Mouse (Mus musculus) layer of hippocampus, postnatal 36 days (tissue): ENCODE data around the gene Phactr1. TPM values are rescaled to one million over a fixed set of nuclear protein-coding genes. Genes with fewer than 3 reads are reported as not detected.
A peak's percentile ranks its signal among the peaks of the same experiment; 100 is the strongest.

Experiments
- DNase-seq, 2 experiments: peaks; one replicate each; pipeline ENCODE4 v3.0.0; 2022
- total RNA-seq, 2 experiments: library from RNA; stranded (reverse); gene quantifications; 2 replicates each; pipeline ENCODE4 v1.2.3; 2021

Gene Phactr1
- total RNA-seq, 2 experiments from 2014 or later, result 294 to 305 TPM

- DNase-seq, result no peak
Measured at GRCm38 (mm10) chr13:43032451-43032850, 352.0 kb downstream of the Phactr1 start.

GRCm38 (mm10) chr13:43036510-43036909, 356.1 kb downstream of the Phactr1 start:
- no peak for DNase-seq

GRCm38 (mm10) chr13:43042766-43043165, 362.3 kb downstream of the Phactr1 start:
- DNase-seq, result no peak

DNA sequence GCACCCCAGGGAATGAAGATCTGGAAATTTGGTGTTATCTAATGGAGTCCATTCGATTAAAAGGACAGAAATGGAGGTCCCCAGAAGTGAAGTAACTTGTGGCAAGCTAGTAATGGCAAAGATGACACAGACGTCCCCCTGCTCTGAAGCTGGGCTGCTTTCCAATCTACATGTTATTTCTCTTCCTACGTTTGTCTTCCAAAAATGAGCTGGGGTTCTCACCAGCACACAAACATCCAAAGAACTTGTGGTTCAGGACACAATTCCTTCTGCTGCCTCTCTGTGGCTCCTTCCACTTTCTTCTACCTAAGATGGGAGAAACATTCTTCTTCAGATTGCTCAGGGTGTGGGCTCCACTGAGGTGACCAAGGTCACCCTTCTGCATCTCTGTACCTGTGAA, 368.1 kb downstream of the Phactr1 start:
- no peak for DNase-seq

- DNase-seq, result no peak
Measured at GRCm38 (mm10) chr13:43053201-43053600, 372.8 kb downstream of the Phactr1 start.

DNA sequence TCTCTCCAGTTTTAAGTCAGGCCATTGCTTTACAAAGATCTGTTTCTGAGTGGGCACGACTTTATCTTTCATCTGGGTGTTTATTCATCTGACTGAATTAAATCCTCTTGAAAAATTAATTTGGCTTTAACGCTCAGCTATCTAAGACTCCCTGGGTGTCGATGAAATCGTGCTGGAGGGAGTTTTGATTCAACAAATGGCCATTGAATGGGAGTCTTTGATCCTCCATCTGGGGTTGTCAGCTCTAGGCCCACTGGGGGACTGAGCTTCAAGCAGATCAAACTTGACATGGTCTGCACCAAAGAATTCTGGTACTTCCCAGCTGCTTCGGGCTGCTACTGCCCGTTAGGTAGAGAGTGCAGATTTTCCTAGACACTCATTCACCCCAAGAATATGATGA, 374.7 kb downstream of the Phactr1 start:
- DNase-seq, result no peak

DNA sequence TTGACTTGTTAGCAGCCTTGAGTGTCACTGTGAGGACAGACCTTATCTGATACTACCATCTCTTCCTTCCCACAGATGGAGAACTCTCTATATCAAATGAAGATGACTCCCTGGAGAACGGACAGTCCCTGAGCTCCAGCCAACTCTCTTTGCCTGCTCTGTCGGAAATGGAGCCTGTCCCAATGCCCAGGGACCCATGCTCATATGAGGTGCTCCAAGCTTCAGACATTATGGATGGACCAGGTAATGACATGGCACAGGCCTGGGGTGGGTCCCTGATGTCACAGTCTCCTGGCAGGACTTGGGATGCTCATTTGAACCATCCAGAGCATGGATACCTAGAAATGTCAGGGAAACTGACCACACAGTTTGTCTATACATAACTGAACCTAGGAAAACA, 376.7 kb downstream of the Phactr1 start:
- no peak for DNase-seq

- no peak for DNase-seq
Measured at GRCm38 (mm10) chr13:43063355-43063754, 382.9 kb downstream of the Phactr1 start.

DNA sequence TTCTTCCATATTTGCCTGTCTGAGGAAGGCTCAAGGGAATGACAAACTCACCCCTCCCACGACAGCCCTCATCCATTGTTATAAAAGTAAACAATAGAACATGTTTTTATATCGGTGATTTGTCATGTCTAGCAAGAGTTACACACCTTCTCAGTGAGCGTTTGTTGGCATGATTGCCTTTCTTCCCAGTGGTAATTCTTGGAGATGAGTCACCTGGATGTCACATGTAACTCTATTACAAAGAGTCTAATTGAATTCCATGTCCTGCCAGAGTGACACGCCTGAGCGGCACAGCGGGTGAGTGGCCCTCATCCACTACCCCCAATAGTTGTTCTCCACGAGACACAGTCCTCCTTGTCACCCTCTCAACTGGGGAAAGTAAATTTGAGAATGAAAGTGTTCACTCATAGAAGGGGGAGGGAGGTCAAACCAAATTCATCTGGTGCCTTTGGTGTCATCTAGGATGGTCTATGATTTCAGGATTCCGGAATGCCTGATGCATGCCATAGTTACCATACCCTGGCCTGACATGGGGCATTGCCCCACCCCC, 388.4 kb downstream of the Phactr1 start:
- DNase-seq, result no peak

- no peak for DNase-seq
Measured at GRCm38 (mm10) chr13:43070496-43070895, 390.1 kb downstream of the Phactr1 start.

- DNase-seq, result no peak
Measured at GRCm38 (mm10) chr13:43070971-43071370, 390.5 kb downstream of the Phactr1 start.

- no peak for DNase-seq
Measured at GRCm38 (mm10) chr13:43075456-43075855, 395.0 kb downstream of the Phactr1 start.

GRCm38 (mm10) chr13:43077485-43077884, 397.1 kb downstream of the Phactr1 start:
- no peak for DNase-seq

- DNase-seq, result no peak
Measured at GRCm38 (mm10) chr13:43085226-43085625, 404.8 kb downstream of the Phactr1 start.

DNA sequence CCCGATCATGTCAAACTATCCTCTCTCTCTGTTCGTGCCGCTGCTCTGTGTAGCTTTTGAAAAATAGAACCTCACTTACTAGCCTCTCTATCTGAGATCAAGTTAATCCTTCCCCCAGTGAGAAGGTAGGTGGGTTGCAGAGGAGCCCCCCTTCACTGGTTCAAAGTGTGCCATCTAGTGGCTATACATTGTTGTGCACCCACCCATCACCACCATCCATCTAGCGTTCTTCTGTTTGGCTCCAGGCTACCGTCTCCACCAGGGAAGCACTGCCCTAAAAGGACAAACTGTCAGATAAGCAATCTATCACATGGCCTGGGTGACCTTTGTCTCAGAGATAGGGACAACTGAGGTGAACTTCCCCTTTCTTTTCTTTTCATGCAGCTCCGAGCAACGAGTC, 413.9 kb downstream of the Phactr1 start:
- DNase-seq, result peak in 1 of 2 experiments; percentile 37

DNA sequence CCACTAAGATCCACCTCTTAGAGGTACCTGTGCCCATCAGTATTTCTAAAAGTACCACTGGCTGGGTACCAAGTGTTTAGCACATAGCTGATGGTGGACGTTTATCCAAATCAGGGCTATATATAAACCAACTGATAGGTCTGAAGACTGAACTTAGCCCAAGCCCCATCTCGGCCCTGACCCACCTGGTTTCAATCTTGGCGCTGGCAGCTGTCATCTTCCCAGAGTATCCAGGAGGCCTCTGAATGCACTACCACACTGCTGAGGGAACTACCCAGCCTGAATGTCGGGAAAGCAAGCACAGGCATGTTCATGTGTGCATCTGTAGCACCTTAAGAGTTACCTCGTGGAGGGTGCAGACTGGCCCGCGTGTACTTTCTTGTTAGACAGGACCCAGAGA, 422.5 kb downstream of the Phactr1 start:
- no peak for DNase-seq

GRCm38 (mm10) chr13:43104496-43104895, 424.1 kb downstream of the Phactr1 start:
- no peak for DNase-seq

- peak; percentile 58 to 68 for DNase-seq
Measured at GRCm38 (mm10) chr13:43112280-43112679, 431.9 kb downstream of the Phactr1 start.

DNA sequence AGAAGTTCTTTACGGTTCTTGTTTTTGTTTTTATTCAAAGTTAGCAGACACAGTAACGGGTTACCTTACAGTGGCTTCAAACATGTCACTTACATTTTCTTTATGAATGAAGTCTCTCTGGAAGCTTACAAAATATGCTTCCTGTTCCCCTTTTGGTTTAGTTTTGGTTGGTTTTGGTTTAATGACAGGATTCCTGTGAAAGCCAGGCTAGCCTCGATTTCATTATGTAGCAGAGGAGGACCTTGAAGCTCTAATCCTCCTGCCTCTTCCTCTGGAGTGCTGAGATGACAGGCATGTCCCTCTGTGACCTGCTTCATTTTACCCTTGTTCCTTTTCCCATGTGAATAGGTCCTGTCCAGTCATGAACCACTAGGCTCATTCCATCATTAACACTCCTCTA, 432.3 kb downstream of the Phactr1 start:
- no peak for DNase-seq

GRCm38 (mm10) chr13:43113141-43113540, 432.7 kb downstream of the Phactr1 start:
- no peak for DNase-seq

- DNase-seq, result no peak
Measured at GRCm38 (mm10) chr13:43122306-43123070, 442.1 kb downstream of the Phactr1 start.

- no peak for DNase-seq
Measured at GRCm38 (mm10) chr13:43123895-43124682, 443.7 kb downstream of the Phactr1 start.

DNA sequence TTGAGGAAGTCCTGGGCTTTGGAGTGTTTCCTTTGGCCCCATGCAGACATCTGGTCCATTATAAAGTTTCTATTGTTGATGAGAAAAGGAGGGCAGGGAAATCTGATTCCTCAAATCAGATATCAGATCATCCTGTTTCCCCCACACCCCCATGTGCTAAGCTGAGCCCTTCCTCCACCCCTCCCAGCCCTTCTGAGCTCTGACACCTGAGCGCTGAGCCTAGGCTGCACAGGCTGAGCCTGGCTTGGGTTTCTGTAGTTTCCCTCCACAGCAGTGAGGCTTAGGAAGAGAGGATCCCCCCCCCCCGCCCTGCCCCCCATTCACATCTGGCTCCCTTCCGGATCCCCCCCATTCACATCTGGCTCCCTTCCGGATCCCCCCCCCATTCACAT, 444.3 kb downstream of the Phactr1 start:
- DNase-seq, result no peak

- DNase-seq, result no peak
Measured at GRCm38 (mm10) chr13:43130161-43130560, 449.7 kb downstream of the Phactr1 start.
